Mouse (Mus musculus): ENCODE measurements around the gene Atp5h.
"Not testable (repeated sequence)": the region's sequence is repeated elsewhere in the genome, so short reads cannot be mapped to it uniquely, and the experiment has no call there.

Atp5h gene

DNA sequence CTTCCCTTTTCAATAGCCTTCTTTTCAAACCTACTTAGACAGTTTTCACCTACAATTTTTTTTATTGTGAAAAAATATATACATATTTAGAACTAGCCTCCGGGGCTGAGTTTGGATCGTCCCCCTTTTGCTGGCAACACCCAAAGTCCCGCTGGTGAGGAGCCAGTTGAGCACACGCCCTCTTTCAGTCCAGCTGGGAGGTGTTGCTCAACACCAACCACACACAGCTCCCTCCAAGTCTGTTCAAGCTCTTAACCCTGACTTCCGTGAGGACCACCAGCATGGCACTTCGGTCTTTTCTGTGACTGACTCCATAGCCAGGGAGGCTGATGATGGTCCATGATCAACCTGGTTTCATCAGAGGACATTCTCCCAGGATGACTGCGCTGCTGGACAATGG lies 21.7 kb downstream of the Atp5h start:
- no peak for DNase-seq (ENCODE audit: low spot score)

- no peak for DNase-seq (ENCODE audit: low spot score)
These were observed 25.9 kb downstream of the Atp5h start for GRCm38 (mm10) chr11:115393721-115394325.

GRCm38 (mm10) chr11:115391358-115391757 lies 28.4 kb downstream of the Atp5h start:
- DNase-seq (ENCODE audit: low spot score) = no peak

GRCm38 (mm10) chr11:115386859-115387258 lies 32.9 kb downstream of the Atp5h start:
- not testable (repeated sequence) for DNase-seq (ENCODE audit: low spot score)

- no peak for DNase-seq (ENCODE audit: low spot score)
These were observed 35.2 kb downstream of the Atp5h start for GRCm38 (mm10) chr11:115384587-115384986.

DNA sequence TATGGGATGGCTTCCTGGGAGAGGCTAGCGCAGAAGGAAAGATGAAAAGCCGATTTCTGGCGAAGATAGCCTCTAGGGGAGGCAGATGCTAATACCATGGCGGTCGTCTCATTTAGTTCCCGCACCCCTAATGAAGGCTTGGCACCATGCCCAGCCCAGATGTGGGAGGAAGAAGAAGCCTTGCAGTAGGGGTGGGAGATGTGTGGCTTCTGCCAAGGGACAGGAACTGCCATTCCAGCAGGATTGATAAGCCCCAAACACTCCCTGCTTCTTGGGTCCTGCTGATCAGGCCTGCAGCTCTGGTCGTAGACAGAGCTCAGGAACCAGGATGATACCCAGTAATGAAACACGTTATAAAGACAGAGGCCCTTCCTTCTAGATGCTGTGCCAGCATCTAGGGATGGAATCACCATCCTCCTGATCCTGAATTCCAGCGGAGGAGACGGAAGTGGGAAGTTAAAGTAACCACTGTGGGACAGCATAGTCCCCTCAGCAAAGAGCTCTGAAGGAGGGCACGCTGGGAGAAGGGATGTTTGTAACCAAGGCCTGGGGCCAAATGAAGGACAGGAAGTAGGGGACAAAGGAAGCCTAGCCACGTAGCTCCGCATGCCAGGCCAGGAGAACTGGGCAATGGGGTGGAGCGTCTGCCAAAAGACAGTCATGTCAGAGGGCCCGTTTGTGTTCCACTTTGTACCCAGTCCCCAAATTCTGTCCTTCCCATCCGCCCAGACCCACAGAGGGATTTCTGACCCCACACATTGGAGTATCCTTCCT lies 35.9 kb downstream of the Atp5h start:
- DNase-seq (ENCODE audit: low spot score) = no peak

DNA sequence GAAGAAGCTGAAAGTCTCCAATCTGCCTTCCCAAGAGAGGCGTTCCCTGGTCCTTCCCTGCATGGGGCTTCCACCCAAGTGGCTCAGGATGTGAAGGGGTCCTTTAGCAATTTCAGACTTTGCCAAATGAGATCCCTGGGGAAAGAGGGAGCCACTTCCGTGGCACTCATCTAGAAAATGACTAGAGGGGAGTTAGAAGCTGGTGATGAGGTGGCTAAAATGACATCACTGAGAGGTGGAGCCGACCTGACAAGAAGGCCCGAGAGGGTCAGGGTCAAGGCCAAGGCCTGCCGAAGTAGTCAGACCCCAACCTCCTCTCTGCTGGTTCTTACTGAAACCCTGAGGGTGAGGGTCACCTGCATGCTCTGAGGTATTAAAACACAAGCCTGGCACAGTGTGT lies 36.9 kb downstream of the Atp5h start:
- DNase-seq (ENCODE audit: low spot score) = no peak

- peak; percentile 85 for DNase-seq (ENCODE audit: low spot score)
These were observed 37.8 kb downstream of the Atp5h start, which contains the start of gene Cdr2l for GRCm38 (mm10) chr11:115381743-115382539. Cdr2l (plus strand) TSS chr11:115381916.

DNA sequence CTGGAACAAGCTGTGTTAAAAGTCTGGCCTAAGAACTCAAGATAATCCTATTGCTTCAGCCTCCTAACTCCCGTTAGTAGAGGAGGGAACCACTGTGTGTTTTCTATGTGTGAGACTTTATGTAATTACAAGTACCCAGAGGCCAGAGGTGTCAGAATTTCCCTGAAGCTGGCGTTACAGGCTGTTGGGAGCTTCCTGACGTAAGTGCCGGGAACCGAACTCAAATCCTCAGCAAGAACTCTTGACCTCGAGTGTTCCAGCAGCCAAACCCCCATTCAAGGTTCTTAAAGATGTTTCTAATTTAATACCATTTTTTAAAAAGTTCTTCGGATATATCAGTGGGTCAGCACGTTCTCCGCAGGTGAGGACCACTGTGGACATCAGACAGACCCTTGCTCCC lies 38.5 kb downstream of the Atp5h start:
- DNase-seq (ENCODE audit: low spot score) = no peak

DNA sequence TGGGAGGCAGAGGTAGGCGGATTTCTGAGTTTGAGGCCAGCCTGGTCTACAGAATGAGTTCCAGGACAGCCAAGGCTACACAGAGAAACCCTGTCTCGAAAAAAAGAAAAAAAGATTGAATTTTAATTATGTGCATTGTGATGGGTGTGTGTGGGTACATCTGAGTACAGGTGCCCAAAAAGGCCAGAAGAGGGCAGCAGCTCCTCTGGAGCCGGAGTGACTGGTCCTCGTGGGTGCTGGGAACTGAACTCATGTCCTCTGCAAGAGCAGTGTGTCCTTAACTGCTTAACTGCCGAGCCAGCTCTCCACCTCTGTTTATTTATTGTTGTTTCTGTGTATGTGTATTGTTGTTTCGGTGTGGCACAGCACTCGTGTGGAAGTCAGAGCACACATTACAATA lies 41.9 kb downstream of the Atp5h start:
- no peak for DNase-seq (ENCODE audit: low spot score)

GRCm38 (mm10) chr11:115377254-115377653 lies 42.5 kb downstream of the Atp5h start:
- no peak for DNase-seq (ENCODE audit: low spot score)

DNA sequence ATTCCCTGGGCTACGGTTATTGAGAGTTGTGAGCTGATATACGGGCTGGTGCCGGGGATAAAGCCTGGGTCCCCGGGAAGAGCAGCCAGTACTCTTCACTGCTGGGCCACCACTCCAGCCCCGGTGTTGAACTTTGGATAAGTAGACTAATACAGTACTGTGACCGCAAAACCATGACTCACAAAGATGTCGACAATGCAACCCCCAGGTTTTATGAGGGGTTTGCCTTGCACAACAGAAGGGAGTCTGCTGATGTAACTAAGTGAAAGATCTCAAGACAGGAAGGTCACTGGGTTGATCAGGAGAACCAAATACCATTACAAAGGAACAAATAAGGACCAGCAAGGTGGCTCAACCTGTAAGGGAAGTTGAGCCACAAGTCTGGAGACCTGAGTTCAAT lies 43.0 kb downstream of the Atp5h start:
- no peak for DNase-seq (ENCODE audit: low spot score)

- no peak for DNase-seq (ENCODE audit: low spot score)
These were observed 44.9 kb downstream of the Atp5h start for GRCm38 (mm10) chr11:115374695-115375425.

- DNase-seq (ENCODE audit: low spot score) = peak; percentile 57
These were observed 45.7 kb downstream of the Atp5h start for GRCm38 (mm10) chr11:115373805-115374694.

GRCm38 (mm10) chr11:115372737-115373136 lies 47.0 kb downstream of the Atp5h start:
- DNase-seq (ENCODE audit: low spot score) = no peak

- DNase-seq (ENCODE audit: low spot score) = no peak
These were observed 47.7 kb downstream of the Atp5h start for GRCm38 (mm10) chr11:115372015-115372414.

- no peak for DNase-seq (ENCODE audit: low spot score)
These were observed 48.4 kb downstream of the Atp5h start for GRCm38 (mm10) chr11:115371354-115371753.

DNA sequence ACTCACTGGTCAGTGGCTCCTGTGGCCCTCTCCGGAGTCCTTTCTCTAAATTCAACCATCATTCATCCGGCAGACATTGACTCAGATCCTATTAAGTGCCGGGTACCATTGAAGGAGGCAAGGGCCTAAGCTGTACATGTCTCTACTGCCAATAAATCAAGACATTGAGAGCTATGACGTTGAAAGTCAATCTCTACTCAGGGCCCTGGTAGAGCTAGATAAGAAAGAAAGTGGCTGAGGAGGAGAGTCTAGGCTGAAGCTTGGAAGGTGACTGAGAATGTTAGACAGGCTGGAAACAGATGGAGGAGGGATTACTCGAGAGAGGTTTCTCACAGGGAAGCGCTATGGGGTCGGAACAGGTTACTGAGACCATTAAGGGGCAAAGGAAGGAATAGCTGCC lies 49.4 kb downstream of the Atp5h start:
- DNase-seq (ENCODE audit: low spot score) = no peak

- DNase-seq (ENCODE audit: low spot score) = peak; percentile 79
These were observed 52.3 kb downstream of the Atp5h start, which contains the start of gene Hid1 for GRCm38 (mm10) chr11:115367395-115367944. Hid1 (minus strand) TSS chr11:115367756.

DNA sequence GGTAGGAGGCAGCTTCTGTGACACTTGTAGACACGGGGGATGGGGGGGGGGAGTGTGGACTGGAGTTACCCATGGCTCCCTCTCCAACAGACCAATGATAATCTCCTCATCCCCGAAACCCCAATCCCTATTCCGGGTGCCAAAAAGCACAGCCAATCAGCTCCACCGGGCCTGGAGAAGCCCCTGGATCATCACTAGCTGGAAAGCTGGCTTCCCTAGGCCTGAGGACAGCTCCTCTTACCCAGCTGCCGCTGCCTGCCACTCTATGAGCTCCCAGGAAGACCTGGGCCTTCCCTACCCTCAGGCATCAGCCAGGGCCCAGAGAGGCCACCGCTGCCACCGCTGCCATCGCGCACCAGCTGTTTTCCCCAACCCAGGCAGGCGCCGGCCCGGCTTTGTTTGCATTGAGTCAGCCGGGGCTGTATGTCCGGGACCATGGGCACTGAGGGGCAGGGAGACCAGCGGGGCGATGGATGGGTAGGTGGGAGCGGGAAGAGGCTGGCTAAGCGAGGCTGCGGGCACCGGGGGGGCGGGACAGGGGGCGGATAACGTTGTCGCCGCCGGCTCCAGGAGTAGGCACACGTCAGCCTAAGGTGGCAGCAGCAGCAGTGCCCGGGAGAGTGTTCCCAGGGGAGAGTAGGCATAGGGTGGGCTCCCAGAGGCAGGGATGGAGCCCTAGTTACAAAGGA lies 52.9 kb downstream of the Atp5h start:
- DNase-seq (ENCODE audit: low spot score) = no peak
